Mouse (Mus musculus) spleen, adult 2 months (tissue): ENCODE data around the gene Abcf3.

Experiments used
- CTCF ChIP-seq: fragments of 200-500 bp; IDR thresholded peaks from 2 replicates; pipeline ENCODE4 v1.5.1; 2011; ENCODE audit warnings: mild to moderate bottlenecking, inconsistent platforms; ENCODE audit not compliant: insufficient read depth, insufficient read length, insufficient replicate concordance; ENCODE audit errors: extremely low read depth
- POLR2A ChIP-seq: fragments of 200-500 bp; IDR thresholded peaks from 2 replicates; pipeline ENCODE4 v1.6.1; 2011; ENCODE audit warnings: low read depth, low read length, inconsistent platforms

GRCm38 (mm10) chr16:20565075-20565474 lies 16.7 kb downstream of the Abcf3 start:
- TF ChIP-seq POLR2A (no peak), CTCF (no peak)
